Mouse (Mus musculus) midbrain, postnatal 0 days (tissue): ENCODE measurements around the gene Cacna2d1. TPM values are rescaled to one million over a fixed set of nuclear protein-coding genes. Genes with fewer than 3 reads are reported as not detected.

Source experiments
- ATAC-seq: fragments of 200-750 bp; cut with Nextera tagmentation; 2 replicates; pipeline ENCODE4 v1.8.0; 2017; ENCODE audit warnings: moderate number of reproducible peaks, mild to moderate bottlenecking, moderate TSS enrichment, moderate library complexity; ENCODE audit not compliant: low FRiP score
- DNase-seq: peaks from one replicate; pipeline ENCODE4 v3.0.0-alpha.2; 2015; ENCODE audit warnings: low spot score
- H3K27ac ChIP-seq: fragments of 300-500 bp; sonication (generic); 2 replicates; pipeline ENCODE4 v1.5.1; 2014; ENCODE audit warnings: low read depth, mild to moderate bottlenecking, low read length, mixed read lengths
- H3K27me3 ChIP-seq: fragments of 300-500 bp; sonication (generic); 2 replicates; pipeline ENCODE4 v1.6.1; 2014; ENCODE audit warnings: low read length, control low read depth, mixed read lengths; ENCODE audit not compliant: insufficient read depth
- H3K36me3 ChIP-seq: fragments of 300-500 bp; sonication (generic); 2 replicates; pipeline ENCODE4 v1.6.1; 2014; ENCODE audit warnings: low read length, control low read depth, mixed read lengths; ENCODE audit not compliant: insufficient read depth
- H3K4me1 ChIP-seq: fragments of 300-500 bp; sonication (generic); 2 replicates; pipeline ENCODE4 v1.6.1; 2014; ENCODE audit warnings: mild to moderate bottlenecking, control low read depth, antibody characterized with exemption, low read length, mixed read lengths; ENCODE audit not compliant: insufficient read depth
- H3K4me2 ChIP-seq: fragments of 300-500 bp; sonication (generic); 2 replicates; pipeline ENCODE4 v1.6.1; 2014; ENCODE audit warnings: low read depth, mild to moderate bottlenecking, low read length, mixed read lengths; ENCODE audit not compliant: poor library complexity, severe bottlenecking
- H3K4me3 ChIP-seq: fragments of 300-500 bp; sonication (generic); 2 replicates; pipeline ENCODE4 v1.5.1; 2014; ENCODE audit warnings: low read depth, mild to moderate bottlenecking, low read length, moderate library complexity
- H3K9ac ChIP-seq: fragments of 300-500 bp; sonication (generic); replicated peaks from 2 replicates; pipeline ENCODE4 v1.6.1; 2014; ENCODE audit warnings: mild to moderate bottlenecking, low read length, moderate library complexity, mixed read lengths; ENCODE audit not compliant: poor library complexity, severe bottlenecking
- H3K9me3 ChIP-seq: fragments of 300-500 bp; sonication (generic); 2 replicates; pipeline ENCODE4 v1.6.1; 2016; ENCODE audit warnings: low read length, control low read depth
- CTCF ChIP-seq: IDR thresholded peaks from 2 replicates; pipeline ENCODE4 v1.5.1; 2016; ENCODE audit warnings: antibody characterized with exemption, mild to moderate bottlenecking
- WGBS: fragments of 180-500 bp; shearing (Covaris S2); extraction: QIAGEN DNeasy Blood & Tissue Kit; methylation state at CpG from one replicate; pipeline ENCODE4 v1.1.7; 2014; 5-methylcytosine and 5-hydroxymethylcytosine counted together
- polyA plus RNA-seq: library from polyadenylated mRNA; unstranded; fragments of >200 nt; fragmentation: Nextera tagmentation; extraction: Ambion mirVana; gene quantifications from 2 replicates; pipeline ENCODE4 v1.2.1, GENCODE M21; 2015
- total RNA-seq: library from RNA; depleted of rRNA; stranded (reverse); fragments of >200 nt; gene quantifications from 2 replicates; pipeline ENCODE4 v1.2.3, GENCODE M21; 2014

Gene Cacna2d1
- total and polyA plus RNA-seq, 2 experiments from 2014 or later = 43.3 to 77.8 TPM

GRCm38 (mm10) chr5:15972351-15972750, 37.9 kb downstream of the Cacna2d1 start:
- H3K27ac ChIP-seq = no peak overlapping the region
- no peaks in the 10 kb centered on the region for H3K36me3 ChIP-seq
- no peak for TF ChIP-seq CTCF
- WGBS = 76% methylated on average over 1 of the region's 1 CpGs
- H3K9me3 ChIP-seq = no peaks in the 10 kb centered on the region
- H3K4me3 ChIP-seq = no peak overlapping the region
- H3K4me2 ChIP-seq = no peak overlapping the region
- no peak overlapping the region for H3K9ac ChIP-seq
- no peaks in the 10 kb centered on the region for H3K27me3 ChIP-seq
- no peak for DNase-seq
- ATAC-seq = no peak
- H3K4me1 ChIP-seq = no peaks in the 10 kb centered on the region

DNA sequence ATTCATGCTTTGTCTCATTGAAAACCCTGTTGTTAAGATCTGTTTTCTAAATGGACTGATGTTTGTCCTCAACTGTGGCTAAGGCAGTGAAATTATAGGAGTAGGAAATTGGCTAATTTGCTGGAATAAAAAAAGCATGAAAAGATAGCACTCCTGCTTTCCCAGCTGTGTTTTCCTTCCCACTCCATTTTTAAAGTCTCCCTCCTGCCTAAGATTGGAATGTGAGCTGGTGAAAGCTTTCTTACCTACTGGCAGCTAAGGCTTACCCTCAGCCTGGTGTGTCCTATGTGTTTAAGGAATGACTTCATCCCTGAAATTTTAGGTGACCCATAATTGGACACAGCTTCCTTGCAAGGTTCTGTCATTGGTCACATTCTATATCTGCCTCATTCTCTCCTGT, 40.2 kb downstream of the Cacna2d1 start:
- H3K36me3 ChIP-seq = no peaks in the 10 kb centered on the region
- H3K27ac ChIP-seq = no peak overlapping the region
- no peak overlapping the region for H3K9ac ChIP-seq
- no peak overlapping the region for H3K4me2 ChIP-seq
- no peak for TF ChIP-seq CTCF
- no peak for ATAC-seq
- no peak overlapping the region for H3K4me3 ChIP-seq
- no peaks in the 10 kb centered on the region for H3K4me1 ChIP-seq
- DNase-seq = no peak
- no peaks in the 10 kb centered on the region for H3K27me3 ChIP-seq
- no peaks in the 10 kb centered on the region for H3K9me3 ChIP-seq

GRCm38 (mm10) chr5:15979225-15979624, 44.7 kb downstream of the Cacna2d1 start:
- ATAC-seq = no peak
- Histone ChIP-seq H3K27me3 (no peaks in the 10 kb centered on the region), H3K36me3 (no peaks in the 10 kb centered on the region), H3K9me3 (no peaks in the 10 kb centered on the region), H3K4me1 (no peaks in the 10 kb centered on the region), H3K4me3 (no peak overlapping the region), H3K4me2 (no peak overlapping the region), H3K27ac (no peak overlapping the region), H3K9ac (no peak overlapping the region)
- no peak for TF ChIP-seq CTCF
- no peak for DNase-seq
- 52% methylated on average over 2 of the region's 2 CpGs for WGBS

DNA sequence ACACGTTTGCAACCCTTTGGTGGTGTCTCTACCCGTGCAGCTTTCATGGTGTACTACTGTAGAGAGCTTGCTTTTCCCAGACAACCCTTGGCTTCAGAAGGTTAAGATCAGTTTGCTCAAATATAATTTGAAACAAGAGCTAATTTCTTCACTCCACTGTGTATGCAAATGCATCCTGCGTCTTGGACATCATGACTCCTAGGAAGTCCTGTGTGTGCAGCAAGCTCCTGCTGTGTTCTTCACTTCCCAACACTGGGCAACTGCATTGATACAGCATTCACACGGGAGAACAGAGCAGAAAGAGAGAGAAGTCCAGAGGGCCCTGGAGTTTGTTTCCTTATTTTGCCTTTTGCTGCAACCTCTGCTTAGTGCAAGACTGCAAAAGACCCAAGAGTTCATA, 48.1 kb downstream of the Cacna2d1 start:
- Histone ChIP-seq H3K9ac (no peak overlapping the region), H3K27ac (no peak overlapping the region), H3K36me3 (no peaks in the 10 kb centered on the region), H3K9me3 (no peaks in the 10 kb centered on the region), H3K4me2 (no peak overlapping the region), H3K27me3 (no peaks in the 10 kb centered on the region), H3K4me3 (no peak overlapping the region), H3K4me1 (no peaks in the 10 kb centered on the region)
- 29% methylated on average over 4 of the region's 4 CpGs for WGBS
- ATAC-seq (no peak), DNase-seq (no peak)
- no peak for TF ChIP-seq CTCF

DNA sequence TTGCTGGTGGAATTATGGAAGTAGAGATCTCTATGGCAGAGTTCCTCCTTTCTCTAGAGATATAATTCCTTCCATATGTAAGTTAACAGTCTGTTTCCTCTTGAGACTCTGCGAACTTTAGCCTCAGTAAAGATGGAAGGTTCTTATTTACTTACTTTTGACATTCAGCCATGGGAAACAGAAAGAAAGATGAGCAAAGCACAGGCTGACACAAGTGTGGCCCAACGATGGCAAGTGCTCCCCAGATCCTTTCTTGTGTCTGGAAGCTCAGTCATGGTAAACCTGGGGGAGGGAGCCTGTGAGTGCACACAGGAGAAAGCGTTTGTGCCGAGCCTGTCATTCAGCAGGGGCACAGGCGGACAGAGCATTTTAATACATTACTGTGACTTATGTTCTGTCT, 48.9 kb downstream of the Cacna2d1 start:
- 30% methylated on average over 5 of the region's 5 CpGs for WGBS
- Histone ChIP-seq H3K9ac (no peak overlapping the region), H3K4me3 (no peak overlapping the region), H3K27ac (no peak overlapping the region), H3K4me1 (no peaks in the 10 kb centered on the region), H3K36me3 (no peaks in the 10 kb centered on the region), H3K27me3 (no peaks in the 10 kb centered on the region), H3K4me2 (no peak overlapping the region), H3K9me3 (no peaks in the 10 kb centered on the region)
- DNase-seq (no peak), ATAC-seq (no peak)
- no peak for TF ChIP-seq CTCF

- 37% methylated on average over 7 of the region's 7 CpGs for WGBS
- TF ChIP-seq CTCF = no peak
- Histone ChIP-seq H3K9ac (no peak overlapping the region), H3K4me1 (no peaks in the 10 kb centered on the region), H3K27me3 (no peaks in the 10 kb centered on the region), H3K27ac (no peak overlapping the region), H3K4me2 (no peak overlapping the region), H3K4me3 (no peak overlapping the region), H3K9me3 (no peaks in the 10 kb centered on the region), H3K36me3 (no peaks in the 10 kb centered on the region)
- ATAC-seq (no peak), DNase-seq (no peak)
Observed at GRCm38 (mm10) chr5:15985228-15985858, 50.9 kb downstream of the Cacna2d1 start.
